Mouse (Mus musculus) fibroblast of lung, adult 2 months (primary cell): ENCODE data around the gene Ccdc51.

Experiments used
- DNase-seq: peaks from one replicate; pipeline ENCODE4 v3.0.0-alpha.2; 2011; ENCODE audit warnings: low read depth

Gene Ccdc51

DNA sequence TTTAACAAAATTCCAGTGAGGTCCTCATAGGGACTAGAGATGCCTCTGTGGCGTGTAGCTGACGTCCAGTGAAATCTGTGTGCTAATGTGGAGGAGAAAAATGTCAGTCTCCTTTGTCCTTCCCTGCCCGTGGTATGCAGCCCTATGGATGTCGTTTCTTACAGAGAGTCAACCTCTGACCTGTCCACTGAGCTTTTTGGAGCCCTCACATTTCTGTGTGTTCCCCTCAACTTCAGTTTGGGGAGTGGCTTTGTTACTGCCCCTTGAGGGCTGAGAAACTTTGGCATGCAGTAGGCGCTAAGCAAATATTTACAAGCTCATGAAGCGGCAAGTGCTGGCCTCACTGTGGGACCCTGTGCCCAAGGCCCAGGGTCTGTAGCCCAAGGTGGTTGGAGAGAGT, 15.0 kb downstream of the Ccdc51 start:
- DNase-seq: no peak

DNA sequence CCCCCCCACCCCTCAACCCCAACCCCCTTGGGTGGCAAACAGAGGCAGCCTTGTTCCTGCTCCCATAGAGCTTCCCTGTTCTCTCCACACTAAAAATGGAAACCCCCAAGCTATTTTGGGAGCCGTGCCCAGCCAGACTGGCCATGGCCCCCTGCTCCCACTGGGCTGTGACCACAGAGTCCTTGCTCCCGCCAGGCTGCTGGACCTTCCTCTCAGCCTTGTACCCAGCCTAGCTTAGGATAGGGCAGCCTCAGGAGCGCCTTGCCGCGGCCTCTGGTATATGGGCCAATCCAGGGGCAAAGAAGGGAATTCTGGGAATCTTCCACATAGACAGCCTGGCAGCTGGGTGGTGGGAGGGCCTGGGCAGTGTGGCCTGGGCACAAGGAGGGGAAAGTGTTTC, 15.5 kb downstream of the Ccdc51 start:
- peak; percentile 68 for DNase-seq

DNA sequence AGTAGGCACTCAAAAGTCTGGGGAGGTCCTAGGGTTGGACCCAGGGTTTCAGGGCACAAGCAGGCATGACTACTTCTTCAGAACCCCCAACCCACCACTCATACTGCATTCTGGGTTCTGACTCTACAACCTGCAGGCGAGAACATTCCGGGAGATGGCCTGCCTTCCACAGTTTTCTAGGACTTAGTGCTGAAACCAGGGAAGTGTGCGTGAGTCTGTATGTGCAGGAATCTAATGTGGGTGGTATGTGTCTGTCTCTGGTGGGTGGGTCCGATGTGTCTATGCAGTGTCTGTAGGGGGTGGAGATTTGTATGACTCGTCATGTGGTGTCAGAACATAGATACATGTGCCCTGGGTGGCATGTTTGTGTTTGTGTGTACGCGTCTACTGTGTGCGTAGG, 16.1 kb downstream of the Ccdc51 start:
- DNase-seq: no peak

DNA sequence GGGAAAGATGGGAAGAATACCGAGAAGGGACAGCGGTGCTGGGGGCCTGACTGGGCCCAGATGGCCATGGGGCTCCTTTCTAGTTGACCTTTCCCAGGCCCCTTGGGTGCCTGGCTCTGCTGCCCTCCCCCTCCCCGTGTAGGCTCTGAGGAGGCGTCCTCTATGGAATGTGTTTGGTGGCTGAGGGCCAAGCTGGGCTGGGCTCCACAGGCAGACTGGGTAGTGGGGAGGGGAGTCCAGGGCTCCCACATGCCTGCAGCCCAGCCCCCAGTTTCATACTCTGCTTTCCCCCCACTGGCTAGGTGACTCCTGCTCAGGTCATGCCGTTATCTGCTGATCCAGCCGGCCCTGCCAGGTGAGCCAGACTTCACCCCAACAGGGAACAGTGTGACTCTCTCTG, 16.7 kb downstream of the Ccdc51 start:
- no peak for DNase-seq

- DNase-seq: no peak
Measured at GRCm38 (mm10) chr9:109100307-109100928, 18.1 kb downstream of the Ccdc51 start.

DNA sequence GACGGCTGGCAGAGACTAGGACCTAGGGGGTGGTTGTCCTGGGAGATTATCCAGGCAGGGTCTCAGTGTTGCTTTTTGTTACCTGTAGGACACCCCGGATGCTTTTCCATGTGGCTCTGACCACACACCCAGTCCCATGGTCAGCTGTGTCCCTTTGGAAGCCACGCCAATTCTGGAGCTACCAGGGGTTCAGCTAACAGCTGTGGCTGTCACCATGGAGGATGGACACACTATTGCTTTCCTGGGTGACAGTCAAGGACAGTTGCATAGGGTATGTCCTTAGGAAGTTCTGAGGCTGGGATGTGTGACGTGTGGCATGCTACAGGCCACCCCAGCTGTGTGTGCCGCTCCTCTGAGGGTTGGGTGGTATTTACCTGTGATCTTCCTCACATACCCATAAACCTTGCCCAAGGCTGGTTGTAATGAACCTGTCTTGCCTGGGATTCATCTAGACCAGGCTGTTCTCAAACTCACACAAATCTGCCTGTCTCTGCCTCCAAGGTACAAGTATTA, 19.7 kb downstream of the Ccdc51 start:
- DNase-seq: no peak

DNA sequence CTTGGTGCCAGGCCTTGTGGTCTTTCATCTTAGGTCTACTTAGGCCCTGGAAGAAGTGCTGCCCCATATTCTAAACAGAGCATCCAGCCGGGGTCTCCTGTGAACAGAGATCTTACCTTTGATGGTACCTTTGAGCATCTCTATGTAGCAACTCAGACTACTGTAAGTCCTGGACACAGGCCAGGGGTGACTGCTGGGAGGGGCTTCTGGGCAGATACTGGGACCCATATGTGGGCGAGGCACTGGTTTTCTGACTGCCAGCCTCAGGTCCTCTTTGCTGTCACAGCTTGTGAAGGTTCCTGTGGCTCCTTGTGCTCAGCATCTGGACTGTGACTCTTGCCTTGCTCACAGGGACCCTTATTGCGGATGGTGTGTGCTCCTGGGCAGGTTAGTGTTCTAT, 20.2 kb downstream of the Ccdc51 start:
- no peak for DNase-seq

DNA sequence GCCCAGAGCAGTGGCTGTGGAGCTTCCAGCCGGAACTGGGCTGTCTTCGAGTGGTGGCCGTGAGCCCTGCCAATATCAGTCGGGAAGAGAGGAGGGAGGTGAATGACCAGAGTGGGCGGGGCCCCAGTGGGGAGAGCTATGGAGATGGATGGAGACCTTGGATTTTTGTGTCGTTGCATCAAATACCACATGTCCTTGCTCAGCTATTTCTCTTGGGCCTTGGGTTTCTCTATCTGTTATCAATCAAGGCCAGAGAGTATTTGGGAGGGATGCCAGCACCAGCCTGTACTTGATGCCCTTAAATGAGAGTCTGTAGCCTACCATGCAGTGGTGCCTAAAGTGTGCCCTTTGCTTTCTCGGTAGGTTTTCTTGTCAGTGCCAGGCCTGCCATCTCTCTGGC, 21.0 kb downstream of the Ccdc51 start:
- no peak for DNase-seq

DNA sequence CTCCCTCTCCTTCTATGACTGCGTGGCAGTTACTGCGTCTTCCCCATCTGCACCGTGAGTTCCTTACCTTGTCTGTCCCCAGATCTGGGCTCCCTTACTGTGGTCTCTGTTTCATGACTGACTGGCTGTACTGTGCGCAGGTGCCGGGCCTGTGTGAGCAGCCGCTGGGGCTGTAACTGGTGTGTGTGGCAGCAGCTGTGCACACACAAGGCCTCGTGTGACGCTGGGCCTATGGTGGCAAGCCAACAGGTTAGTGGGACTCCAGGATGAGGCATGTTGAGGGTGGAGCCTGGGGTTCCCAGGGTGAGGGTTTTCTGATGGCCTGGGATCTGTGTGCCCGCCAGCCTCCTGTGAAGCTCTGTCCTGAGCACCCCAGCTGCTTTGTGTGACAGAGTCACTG, 21.8 kb downstream of the Ccdc51 start:
- no peak for DNase-seq

DNA sequence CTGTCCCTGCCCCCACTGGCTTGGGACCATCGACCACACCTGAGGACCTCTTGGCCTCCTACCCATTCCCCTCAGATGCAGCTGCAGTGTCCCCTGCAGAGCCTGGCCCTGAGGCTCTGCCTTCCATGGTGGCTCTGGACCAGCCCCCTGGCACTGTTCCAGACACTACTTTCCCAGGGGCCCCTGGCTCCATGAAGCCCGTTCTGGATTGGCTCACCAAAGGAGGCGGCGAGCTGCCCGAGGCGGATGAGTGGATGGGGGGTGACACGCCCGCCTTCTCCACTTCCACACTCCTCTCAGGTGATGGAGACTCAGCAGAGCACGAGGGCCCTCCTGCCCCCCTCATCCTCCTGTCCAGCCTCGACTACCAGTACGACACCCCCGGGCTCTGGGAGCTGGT, 22.7 kb downstream of the Ccdc51 start:
- no peak for DNase-seq

DNA sequence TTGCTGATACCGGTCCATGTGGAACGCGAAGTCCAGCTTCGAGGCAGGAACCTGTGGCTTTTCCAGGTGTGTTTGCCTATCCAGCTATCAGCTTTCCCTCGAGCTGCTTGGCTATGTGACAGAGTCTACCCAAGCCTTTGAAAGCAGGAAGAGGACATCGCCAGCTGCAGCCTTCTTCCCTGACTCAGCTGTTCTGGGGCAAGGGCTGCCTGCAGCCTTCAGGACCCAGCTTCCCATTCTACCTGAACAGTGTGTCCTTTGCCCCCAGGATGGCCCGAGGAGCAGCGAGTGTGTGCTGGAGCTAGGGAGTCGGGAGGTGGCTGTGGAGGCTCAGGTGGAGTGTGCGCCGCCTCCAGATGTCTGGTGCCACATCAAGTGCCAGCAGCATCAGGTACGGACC, 23.4 kb downstream of the Ccdc51 start:
- DNase-seq: no peak

GRCm38 (mm10) chr9:109107341-109107740, 25.0 kb downstream of the Ccdc51 start:
- DNase-seq: no peak

DNA sequence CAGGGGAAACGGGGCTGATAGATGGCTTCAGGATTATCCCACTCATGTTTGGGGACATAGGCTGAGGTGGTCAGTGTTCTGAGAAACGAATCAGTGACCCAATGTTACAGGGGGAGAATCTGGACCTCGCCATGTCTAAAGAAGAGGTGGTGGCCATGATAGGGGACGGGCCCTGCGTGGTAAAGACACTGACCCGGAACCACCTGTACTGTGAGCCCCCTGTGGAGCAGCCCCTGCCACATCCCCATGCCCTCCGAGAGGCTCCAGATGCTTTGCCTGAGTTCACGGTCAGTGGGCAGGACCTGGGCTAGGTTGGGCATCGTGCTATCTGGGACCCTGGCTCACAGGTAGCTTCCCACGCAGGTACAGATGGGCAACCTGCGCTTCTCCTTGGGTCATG, 27.9 kb downstream of the Ccdc51 start:
- no peak for DNase-seq

DNA sequence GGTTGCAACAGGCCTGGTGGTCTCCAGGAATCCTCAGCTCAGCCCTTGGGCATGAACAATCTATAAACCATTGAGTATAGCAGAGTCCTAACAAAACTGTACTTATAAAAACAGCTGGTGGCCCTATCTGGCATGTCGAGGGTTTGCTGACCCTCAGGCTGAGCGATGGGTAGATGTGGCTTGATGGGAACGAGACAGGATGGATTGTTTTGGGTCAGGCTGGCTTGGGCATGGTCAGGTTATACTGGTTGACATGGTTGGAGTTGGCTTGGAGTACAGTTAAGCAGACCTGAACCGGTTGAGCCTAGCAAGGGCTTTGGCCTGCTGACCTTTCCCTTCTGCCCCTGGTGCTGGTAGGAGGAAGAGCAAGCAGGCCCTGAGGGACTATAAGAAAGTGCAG, 28.8 kb downstream of the Ccdc51 start:
- no peak for DNase-seq

DNA sequence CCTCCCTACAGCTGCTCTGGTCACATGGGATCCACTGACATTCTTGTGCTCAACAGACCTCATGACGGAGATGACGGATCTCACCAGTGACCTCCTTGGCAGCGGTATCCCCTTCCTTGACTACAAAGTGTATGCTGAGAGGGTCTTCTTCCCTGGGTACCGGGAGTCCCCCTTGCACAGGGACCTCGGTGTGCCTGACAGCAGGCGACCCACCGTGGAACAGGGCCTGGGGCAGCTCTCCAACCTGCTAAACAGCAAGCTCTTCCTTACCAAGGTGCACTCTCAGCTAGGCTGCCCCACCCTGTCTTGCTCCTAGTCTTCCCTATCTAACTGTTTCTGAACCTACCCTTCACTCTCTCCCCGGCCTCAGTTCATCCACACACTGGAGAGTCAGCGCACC, 29.3 kb downstream of the Ccdc51 start:
- DNase-seq: no peak

- DNase-seq: no peak
Measured at GRCm38 (mm10) chr9:109113331-109113730, 31.0 kb downstream of the Ccdc51 start.

DNA sequence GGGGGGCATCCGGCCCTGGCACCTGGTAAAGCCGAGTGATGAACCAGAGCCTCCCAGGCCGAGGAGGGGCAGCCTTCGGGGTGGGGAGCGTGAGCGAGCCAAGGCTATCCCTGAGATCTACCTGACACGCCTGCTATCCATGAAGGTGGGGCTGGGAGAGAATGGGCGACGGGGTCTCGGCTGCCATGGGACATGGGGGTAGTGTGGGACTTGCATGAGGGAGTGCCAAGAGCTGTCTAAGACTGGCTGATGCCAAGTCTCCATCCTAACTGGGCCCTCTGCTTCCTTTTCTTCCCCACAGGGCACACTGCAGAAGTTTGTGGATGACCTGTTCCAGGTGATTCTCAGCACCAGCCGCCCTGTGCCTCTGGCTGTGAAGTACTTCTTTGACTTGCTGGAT, 32.0 kb downstream of the Ccdc51 start:
- DNase-seq: no peak

DNA sequence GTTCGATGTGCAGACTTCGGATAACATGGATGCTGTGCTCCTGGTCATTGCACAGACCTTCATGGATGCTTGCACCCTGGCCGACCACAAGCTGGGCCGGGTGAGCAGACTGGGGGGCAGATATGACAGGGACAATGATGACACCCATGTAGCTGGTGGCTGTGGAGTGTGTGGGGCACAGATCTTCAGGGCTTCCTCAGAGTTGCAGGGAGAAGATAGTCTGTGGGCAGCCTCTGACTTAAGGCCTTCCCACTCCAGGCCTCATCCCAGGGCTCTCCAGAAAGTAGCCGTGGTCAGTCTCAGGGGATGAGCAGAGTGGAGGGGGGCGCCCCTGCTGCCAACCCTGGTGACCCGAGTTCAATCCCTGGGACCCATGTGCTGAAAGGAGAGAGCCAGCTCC, 32.6 kb downstream of the Ccdc51 start:
- no peak for DNase-seq

- no peak for DNase-seq
Measured at GRCm38 (mm10) chr9:109116205-109116604, 33.9 kb downstream of the Ccdc51 start.

- DNase-seq: no peak
Measured at GRCm38 (mm10) chr9:109118106-109118505, 35.8 kb downstream of the Ccdc51 start.

DNA sequence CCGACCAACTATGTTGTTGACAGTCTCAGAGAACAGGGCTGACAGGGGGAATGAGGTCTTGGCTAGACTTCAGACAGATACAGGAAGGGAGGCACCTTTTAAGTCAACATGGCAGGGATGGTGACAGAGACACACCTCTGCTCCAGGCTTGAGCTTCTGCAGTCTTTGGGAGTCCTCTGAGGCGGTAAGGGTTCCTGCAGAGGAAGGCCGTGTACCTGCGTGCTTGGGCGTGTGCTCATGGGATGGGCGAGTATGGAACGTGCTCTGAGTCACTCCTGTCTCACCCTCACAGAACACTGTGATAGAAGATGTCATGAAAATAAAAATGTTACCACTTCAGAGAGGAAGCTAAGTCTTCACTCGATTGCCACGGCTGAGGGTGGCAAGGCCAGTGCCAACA, 37.3 kb downstream of the Ccdc51 start:
- DNase-seq: no peak

GRCm38 (mm10) chr9:109120956-109121355, 38.7 kb downstream of the Ccdc51 start:
- DNase-seq: no peak

DNA sequence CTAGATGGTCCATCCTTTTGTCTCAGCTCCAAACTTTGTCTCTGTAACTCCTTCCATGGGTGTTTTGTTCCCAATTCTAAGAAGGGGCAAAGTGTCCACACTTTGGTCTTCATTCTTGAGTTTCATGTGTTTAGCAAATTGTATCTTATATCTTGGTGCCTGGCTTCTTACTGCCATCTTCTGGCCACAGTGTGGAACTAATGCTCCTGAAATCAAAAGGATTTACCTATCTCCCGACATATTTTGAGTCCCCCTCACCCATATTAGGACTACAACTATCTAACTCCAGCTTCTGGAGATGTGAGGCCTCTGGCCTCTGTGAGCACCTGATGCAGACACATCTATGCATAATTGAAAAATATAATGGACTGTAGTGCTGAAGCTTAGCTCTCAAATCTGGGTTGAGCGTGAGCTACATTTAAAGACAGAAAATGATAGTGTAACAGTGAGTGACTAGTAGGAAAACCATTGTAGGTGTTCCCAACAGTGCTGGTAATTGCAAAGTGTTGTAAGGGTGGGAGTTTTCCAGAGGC, 40.3 kb downstream of the Ccdc51 start:
- no peak for DNase-seq

DNA sequence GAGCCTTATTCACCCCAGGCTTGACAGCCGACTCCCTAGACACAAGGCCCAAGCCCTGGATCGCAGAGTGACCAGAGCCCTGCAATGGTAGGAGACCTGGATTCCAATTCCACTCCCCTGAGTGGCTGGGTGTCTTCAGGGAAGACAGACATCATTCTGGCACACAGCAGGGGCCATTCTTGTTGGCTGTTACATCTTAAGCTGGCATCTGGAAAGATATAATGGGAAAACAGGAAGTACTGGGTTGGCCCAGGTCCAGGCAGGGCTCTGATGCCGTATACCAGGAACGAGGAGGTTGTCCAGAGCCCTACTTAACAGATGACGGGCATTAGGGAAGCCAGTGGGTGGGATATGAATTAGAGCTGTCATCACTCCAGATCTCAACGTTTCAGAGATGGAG, 41.0 kb downstream of the Ccdc51 start:
- no peak for DNase-seq
